Mouse (Mus musculus): ENCODE measurements at regions not wholly inside any gene's neighbourhood (a gene's known extent, or its start where the extent isn't known, plus 50 kb on each side); places are given as distances from the start of the nearest gene placed in this dataset.

GRCm38 (mm10) chr2:17189169-17189568, 542.1 kb downstream of the Nebl start:
- TF ChIP-seq EP300 (IDR thresholded peaks at IDR 0.05; ENCODE audit: low read depth) (no peak), CTCF (IDR thresholded peaks at IDR 0.05; ENCODE audit: low read depth) (no peak)
